Mouse (Mus musculus) hindbrain, postnatal 0 days (tissue): Measurements from ENCODE around the gene Lrrc7. TPM values are rescaled to one million over a fixed set of nuclear protein-coding genes. Genes with fewer than 3 reads are reported as not detected.
A peak's percentile ranks its signal among the peaks of the same experiment; 100 is the strongest.

Experiments used
- ATAC-seq: fragments of 200-750 bp; cut with Nextera tagmentation; 2 replicates; pipeline ENCODE4 v1.8.0; 2017; ENCODE audit warnings: mild to moderate bottlenecking, moderate TSS enrichment, moderate library complexity
- DNase-seq: peaks from one replicate; pipeline ENCODE4 v3.0.0-alpha.2; 2015; ENCODE audit warnings: low spot score
- H3K27ac ChIP-seq: fragments of 300-500 bp; sonication (generic); 2 replicates; pipeline ENCODE4 v1.5.1; 2014; ENCODE audit warnings: mild to moderate bottlenecking
- H3K27me3 ChIP-seq: fragments of 300-500 bp; sonication (generic); 2 replicates; pipeline ENCODE4 v1.6.1; 2014; ENCODE audit warnings: low read length, mixed read lengths; ENCODE audit not compliant: insufficient read depth
- H3K36me3 ChIP-seq: fragments of 300-500 bp; sonication (generic); 2 replicates; pipeline ENCODE4 v1.6.1; 2014; ENCODE audit warnings: low read length, mixed read lengths; ENCODE audit not compliant: insufficient read depth
- H3K4me1 ChIP-seq: fragments of 300-500 bp; sonication (generic); 2 replicates; pipeline ENCODE4 v1.6.1; 2014; ENCODE audit warnings: antibody characterized with exemption, low read length, mixed read lengths; ENCODE audit not compliant: insufficient read depth
- H3K4me2 ChIP-seq: fragments of 300-500 bp; sonication (generic); 2 replicates; pipeline ENCODE4 v1.6.1; 2014; ENCODE audit warnings: low read depth, mild to moderate bottlenecking, low read length, moderate library complexity, mixed read lengths
- H3K4me3 ChIP-seq: fragments of 300-500 bp; sonication (generic); 2 replicates; pipeline ENCODE4 v1.5.1; 2014; ENCODE audit warnings: low read length
- H3K9ac ChIP-seq: fragments of 300-500 bp; sonication (generic); replicated peaks from 2 replicates; pipeline ENCODE4 v1.6.1; 2014; ENCODE audit warnings: mild to moderate bottlenecking, low read length, moderate library complexity, mixed read lengths
- H3K9me3 ChIP-seq: fragments of 300-500 bp; sonication (generic); 2 replicates; pipeline ENCODE4 v1.6.1; 2016; ENCODE audit warnings: low read length, mixed read lengths
- CTCF ChIP-seq: IDR thresholded peaks from 2 replicates; pipeline ENCODE4 v1.5.1; 2016; ENCODE audit warnings: antibody characterized with exemption, control low read depth, low read depth
- WGBS: fragments of 180-500 bp; shearing (Covaris S2); extraction: QIAGEN DNeasy Blood & Tissue Kit; methylation state at CpG from one replicate; pipeline ENCODE4 v1.1.7; 2014; 5-methylcytosine and 5-hydroxymethylcytosine counted together
- polyA plus RNA-seq: library from polyadenylated mRNA; unstranded; fragments of >200 nt; fragmentation: Nextera tagmentation; extraction: Ambion mirVana; gene quantifications from 2 replicates; pipeline ENCODE4 v1.2.1, GENCODE M21; 2015
- total RNA-seq: library from RNA; depleted of rRNA; stranded (reverse); fragments of >200 nt; gene quantifications from 2 replicates; pipeline ENCODE4 v1.2.3, GENCODE M21; 2014

The Lrrc7 gene
- total and polyA plus RNA-seq, 2 experiments from 2014 or later: 6.2 to 25.0 TPM

DNA sequence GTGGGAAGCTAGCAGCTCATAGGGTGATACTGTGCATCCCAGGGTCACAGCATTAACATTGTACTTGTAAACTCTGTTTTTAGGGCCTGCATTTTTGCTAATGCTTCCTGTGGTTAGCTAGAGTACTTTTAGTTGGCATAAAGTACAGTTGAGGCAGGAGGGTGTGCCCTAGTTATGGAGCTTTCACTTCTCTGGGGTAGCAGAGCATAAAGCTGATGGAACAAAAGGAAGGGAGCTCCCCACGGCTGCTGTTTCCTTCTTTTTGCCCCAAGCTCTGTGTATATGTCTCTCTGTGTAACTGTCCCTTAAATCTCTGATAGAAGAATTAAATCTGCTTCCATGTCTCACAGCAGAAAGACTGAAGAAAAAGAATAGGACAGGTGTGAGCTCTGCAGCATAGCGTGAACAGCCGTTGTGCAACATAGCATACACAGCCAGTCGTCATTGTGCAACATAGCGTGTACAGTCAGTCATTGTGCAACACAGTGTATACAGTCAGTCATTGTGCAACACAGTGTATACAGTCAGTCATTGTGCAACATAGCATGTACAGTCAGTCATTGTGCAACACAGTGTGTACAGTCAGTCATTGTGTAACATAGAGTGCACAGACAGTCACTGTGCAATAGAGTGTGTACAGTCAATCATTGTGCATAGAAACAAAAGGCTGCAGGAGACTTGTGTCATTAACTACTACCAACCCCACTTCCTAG lies 500.1 kb downstream of the Lrrc7 start:
- no peak for TF ChIP-seq CTCF
- WGBS: 93% methylated on average over 5 of the region's 5 CpGs
- Histone ChIP-seq H3K4me1 (no peaks in the 10 kb centered on the region), H3K9me3 (no peaks in the 10 kb centered on the region), H3K9ac (no peak overlapping the region), H3K27ac (no peak overlapping the region), H3K4me3 (no peak overlapping the region), H3K36me3 (peaks cover 23% of the 10 kb centered on the region), H3K4me2 (no peak overlapping the region), H3K27me3 (no peaks in the 10 kb centered on the region)
- ATAC-seq (no peak), DNase-seq (no peak)

DNA sequence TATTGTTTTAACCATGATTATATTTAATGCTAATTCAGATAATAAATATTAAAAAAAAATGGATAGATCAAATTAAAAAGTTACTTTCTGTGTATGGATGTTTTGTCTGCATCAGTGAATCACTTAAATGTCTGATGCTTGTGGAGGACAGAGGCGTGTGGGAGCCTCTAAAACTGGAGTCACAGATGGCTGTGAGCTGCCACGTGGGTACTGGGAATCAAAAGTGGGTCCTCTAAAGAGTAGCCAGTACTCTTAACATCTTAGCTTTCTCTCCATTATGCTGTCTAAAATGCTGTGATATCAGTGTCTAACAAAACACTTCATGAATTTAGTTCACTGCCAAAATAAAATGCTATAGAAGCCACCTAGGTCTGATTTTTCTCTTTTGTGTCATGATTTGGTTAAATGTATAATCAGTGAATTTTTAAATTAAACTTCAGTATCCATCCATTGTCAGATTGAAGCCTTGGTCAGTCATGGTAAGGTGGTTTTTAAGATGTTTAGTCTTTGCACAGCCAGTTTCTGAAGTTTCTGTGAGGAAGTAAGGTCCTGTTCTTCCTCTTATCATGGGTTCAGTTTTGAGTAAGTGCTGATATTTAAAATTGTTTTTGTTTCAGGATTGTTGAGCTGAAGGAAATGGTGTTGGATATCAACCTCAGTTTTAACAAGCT lies 501.3 kb downstream of the Lrrc7 start:
- Histone ChIP-seq H3K4me2 (no peak overlapping the region), H3K36me3 (peaks cover 34% of the 10 kb centered on the region)
- WGBS: 85% methylated on average over 2 of the region's 2 CpGs

DNA sequence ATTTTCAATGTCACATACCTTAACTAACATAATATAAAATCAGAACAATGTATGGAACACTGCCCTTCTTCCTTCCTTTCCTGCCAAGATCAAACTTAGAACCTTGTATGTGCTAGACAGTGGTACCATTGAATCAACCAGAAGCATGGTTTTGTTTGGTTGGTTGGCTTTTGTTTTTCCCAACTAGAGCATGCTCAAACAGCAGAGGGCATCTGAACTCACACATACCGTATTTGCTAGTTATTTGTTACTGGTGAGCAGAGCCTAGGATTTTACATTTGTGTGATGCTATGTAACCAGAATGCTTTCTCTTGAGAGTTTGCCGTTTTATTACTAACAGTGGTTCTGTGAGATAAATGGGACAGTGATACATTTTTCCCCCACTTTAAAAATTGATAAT lies 512.5 kb downstream of the Lrrc7 start:
- H3K36me3 ChIP-seq: peaks cover 9% of the 10 kb centered on the region
- ATAC-seq: no peak
- peak; percentile 20 for DNase-seq
- no peaks in the 10 kb centered on the region for H3K27me3 ChIP-seq
- no peaks in the 10 kb centered on the region for H3K9me3 ChIP-seq
- no peak overlapping the region for H3K9ac ChIP-seq
- no peaks in the 10 kb centered on the region for H3K4me1 ChIP-seq
- peak; percentile 42 for TF ChIP-seq CTCF
- 75% methylated on average over 2 of the region's 2 CpGs for WGBS
- H3K27ac ChIP-seq: no peak overlapping the region
- no peak overlapping the region for H3K4me2 ChIP-seq
- no peak overlapping the region for H3K4me3 ChIP-seq

More for the DNA sequence above, 501.3 kb downstream of the Lrrc7 start:
- H3K9ac ChIP-seq: no peak overlapping the region
- no peaks in the 10 kb centered on the region for H3K4me1 ChIP-seq
- H3K4me3 ChIP-seq: no peak overlapping the region
- DNase-seq (no peak), ATAC-seq (no peak)
- no peak for TF ChIP-seq CTCF
- no peak overlapping the region for H3K27ac ChIP-seq
- no peaks in the 10 kb centered on the region for H3K27me3 ChIP-seq
- no peaks in the 10 kb centered on the region for H3K9me3 ChIP-seq

DNA sequence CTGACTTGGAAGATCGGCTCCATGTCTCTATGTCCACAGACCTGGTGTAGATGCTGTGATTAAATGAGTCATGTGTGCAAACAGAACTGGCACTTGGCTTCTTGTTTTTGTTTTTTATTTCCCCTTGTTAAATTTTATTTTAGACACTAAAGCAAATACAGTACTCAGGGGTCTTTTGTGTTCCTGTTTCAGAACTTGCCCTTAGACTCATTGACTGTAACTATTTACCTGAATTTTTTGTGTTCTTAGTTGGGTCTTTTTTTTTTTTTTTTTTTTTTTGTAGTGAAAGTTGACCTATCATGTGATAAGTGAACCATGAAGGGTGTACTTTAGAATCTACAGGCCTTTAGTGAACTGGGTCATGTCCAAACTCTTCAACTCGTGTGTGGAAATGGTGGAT lies 521.3 kb downstream of the Lrrc7 start:
- no peak for DNase-seq
- Histone ChIP-seq H3K4me1 (no peaks in the 10 kb centered on the region), H3K36me3 (no peaks in the 10 kb centered on the region), H3K4me3 (no peak overlapping the region), H3K27me3 (no peaks in the 10 kb centered on the region), H3K9me3 (no peaks in the 10 kb centered on the region), H3K27ac (no peak overlapping the region), H3K4me2 (no peak overlapping the region), H3K9ac (no peak overlapping the region)
- ATAC-seq: no peak
- no peak for TF ChIP-seq CTCF
- 87% methylated on average over 2 of the region's 2 CpGs for WGBS

DNA sequence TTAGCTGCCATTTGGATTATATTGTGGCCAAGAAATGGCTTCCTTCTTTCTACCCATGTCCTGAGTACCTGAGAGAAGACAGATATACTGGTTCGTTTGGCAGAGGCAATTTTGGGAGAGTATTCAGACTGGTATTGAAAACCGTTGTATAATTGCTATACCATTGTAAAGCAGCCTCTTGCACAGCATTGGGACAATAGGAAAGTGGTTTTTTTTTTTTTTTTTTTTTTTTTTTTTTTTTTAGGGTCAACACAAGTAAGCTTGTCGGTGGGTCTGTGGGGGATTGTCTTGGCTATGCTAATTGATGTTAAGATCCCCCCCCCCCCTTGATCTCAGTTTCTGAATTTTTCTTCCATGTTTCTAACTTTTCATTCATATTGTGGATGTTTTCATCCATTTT lies 523.9 kb downstream of the Lrrc7 start:
- ATAC-seq (no peak), DNase-seq (no peak)
- H3K4me1 ChIP-seq: peaks cover 9% of the 10 kb centered on the region; the same call in 1 of the 2 replicates
- no peak overlapping the region for H3K4me3 ChIP-seq
- no peak overlapping the region for H3K9ac ChIP-seq
- no peak overlapping the region for H3K4me2 ChIP-seq
- H3K27me3 ChIP-seq: no peaks in the 10 kb centered on the region
- 83% methylated on average over 3 of the region's 3 CpGs for WGBS
- H3K36me3 ChIP-seq: no peaks in the 10 kb centered on the region
- H3K27ac ChIP-seq: no peak overlapping the region
- no peak for TF ChIP-seq CTCF
- H3K9me3 ChIP-seq: no peaks in the 10 kb centered on the region

DNA sequence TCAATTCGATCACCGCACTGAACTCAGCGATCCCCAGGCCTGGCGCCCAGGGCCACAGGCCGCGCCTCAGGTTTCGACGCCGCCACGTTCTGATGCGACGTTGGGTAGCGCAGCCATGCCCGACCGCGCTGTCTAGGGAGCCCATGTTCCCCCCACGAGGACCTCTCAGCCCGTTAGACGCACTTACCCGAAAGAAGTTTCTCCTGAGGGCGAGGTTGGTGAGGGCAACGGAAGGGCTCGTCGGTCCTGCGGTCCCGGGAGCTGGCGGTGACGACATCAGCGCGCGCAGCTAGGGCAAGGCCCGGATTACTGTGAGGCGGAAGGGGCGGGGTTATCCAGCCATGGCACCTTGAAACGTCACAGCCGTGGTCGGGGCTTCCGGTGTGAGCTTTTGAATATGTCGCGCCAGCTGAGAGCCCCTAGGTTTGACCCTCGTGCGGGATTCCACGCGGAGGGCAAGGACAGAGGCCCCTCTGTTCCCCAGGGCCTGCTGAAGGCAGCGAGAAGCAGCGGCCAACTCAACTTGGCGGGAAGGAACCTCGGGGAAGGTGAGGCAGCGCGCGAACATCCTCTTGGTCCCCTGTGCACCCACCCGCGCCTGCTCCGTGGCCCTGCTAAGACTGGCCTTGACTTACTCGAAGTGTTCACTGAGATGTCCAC lies 525.6 kb downstream of the Lrrc7 start, which contains the start of the genes Srsf11 and Lrrc40:
Gene Srsf11 (minus strand): TSS at position 311 of the 660 bp plus-strand sequence.
Gene Lrrc40 (plus strand): TSS at position 334 of the 660 bp plus-strand sequence.
- DNase-seq (peak; percentile 98), ATAC-seq (peak; percentile 98)
- under 1% methylated on average over 55 of the region's 55 CpGs for WGBS
- no peak for TF ChIP-seq CTCF
- peak within 1 kb of the TSS; percentile 85 for H3K27ac ChIP-seq
- peak within 1 kb of the TSS; percentile 68 for H3K4me2 ChIP-seq
- H3K9ac ChIP-seq: peak within 1 kb of the TSS; percentile 88
- H3K4me3 ChIP-seq: peak within 1 kb of the TSS; percentile 76
- no peaks in the 10 kb centered on the region for H3K9me3 ChIP-seq
- H3K4me1 ChIP-seq: peaks cover 17% of the 10 kb centered on the region
- no peaks in the 10 kb centered on the region for H3K36me3 ChIP-seq
- H3K27me3 ChIP-seq: no peaks in the 10 kb centered on the region
